Mouse (Mus musculus): Measurements from ENCODE around the gene Ccdc194.
A peak's percentile ranks its signal among the peaks of the same experiment; 100 is the strongest.
"Not testable (repeated sequence)": the region's sequence is repeated elsewhere in the genome, so short reads cannot be mapped to it uniquely, and the experiment has no call there.

Ccdc194 gene

GRCm38 (mm10) chr8:71554001-71554400 lies 28.5 kb upstream of the Ccdc194 start:
- no peak for DNase-seq (ENCODE audit: low spot score in 2 of 2)

GRCm38 (mm10) chr8:71552770-71553169 lies 27.3 kb upstream of the Ccdc194 start:
- DNase-seq (ENCODE audit: low spot score in 2 of 2): no peak

GRCm38 (mm10) chr8:71550754-71551153 lies 25.2 kb upstream of the Ccdc194 start:
- DNase-seq (ENCODE audit: low spot score in 2 of 2): no peak

- no peak for DNase-seq (ENCODE audit: low spot score in 2 of 2)
Observed at GRCm38 (mm10) chr8:71547590-71547989, 22.1 kb upstream of the Ccdc194 start.

GRCm38 (mm10) chr8:71545053-71545452 lies 19.5 kb upstream of the Ccdc194 start:
- no peak for DNase-seq (ENCODE audit: low spot score in 2 of 2)

GRCm38 (mm10) chr8:71543755-71544154 lies 18.2 kb upstream of the Ccdc194 start:
- no peak for DNase-seq (ENCODE audit: low spot score in 2 of 2)

- DNase-seq (ENCODE audit: low spot score in 2 of 2): peak; percentile 95 to 97
Observed at GRCm38 (mm10) chr8:71542632-71543343, 17.3 kb upstream of the Ccdc194 start, which contains the start of gene Mvb12a. Gene Mvb12a, plus strand, starts transcription at chr8:71542922.

- DNase-seq (ENCODE audit: low spot score in 2 of 2): peak in 1 of 2 experiments; percentile 37
Observed at GRCm38 (mm10) chr8:71537028-71537867, 11.7 kb upstream of the Ccdc194 start, which contains the start of gene Bst2. Gene Bst2, minus strand, starts transcription at chr8:71537456.

GRCm38 (mm10) chr8:71535663-71536062 lies 10.2 kb upstream of the Ccdc194 start:
- no peak for DNase-seq (ENCODE audit: low spot score in 2 of 2)

- DNase-seq (ENCODE audit: low spot score in 2 of 2): no peak
Observed at GRCm38 (mm10) chr8:71534263-71534810, 8.8 kb upstream of the Ccdc194 start.

- DNase-seq (ENCODE audit: low spot score in 2 of 2): not testable (repeated sequence)
Observed at GRCm38 (mm10) chr8:71530735-71531467, 5.4 kb upstream of the Ccdc194 start.

GRCm38 (mm10) chr8:71528362-71529073 lies 3.0 kb upstream of the Ccdc194 start:
- DNase-seq (ENCODE audit: low spot score in 2 of 2): no peak

GRCm38 (mm10) chr8:71527162-71527870 lies 1.8 kb upstream of the Ccdc194 start:
- no peak for DNase-seq (ENCODE audit: low spot score in 2 of 2)

- no peak for DNase-seq (ENCODE audit: low spot score in 2 of 2)
Observed at GRCm38 (mm10) chr8:71526272-71526671, 761 bp upstream of the Ccdc194 start.

- DNase-seq (ENCODE audit: low spot score in 2 of 2): peak; percentile 81 to 82
Observed at GRCm38 (mm10) chr8:71521634-71522033, 3.9 kb downstream of the Ccdc194 start.

- not testable (repeated sequence) for DNase-seq (ENCODE audit: low spot score in 2 of 2)
Observed at GRCm38 (mm10) chr8:71519037-71519825, 6.3 kb downstream of the Ccdc194 start.

- no peak for DNase-seq (ENCODE audit: low spot score in 2 of 2)
Observed at GRCm38 (mm10) chr8:71516786-71517185, 8.7 kb downstream of the Ccdc194 start.

GRCm38 (mm10) chr8:71515043-71515442 lies 10.5 kb downstream of the Ccdc194 start:
- no peak for DNase-seq (ENCODE audit: low spot score in 2 of 2)

- DNase-seq (ENCODE audit: low spot score in 2 of 2): no peak
Observed at GRCm38 (mm10) chr8:71513018-71513754, 12.3 kb downstream of the Ccdc194 start.
